Mouse (Mus musculus): ENCODE data around the gene Map1a. TPM values are rescaled to one million over a fixed set of nuclear protein-coding genes. Genes with fewer than 3 reads are reported as not detected.
A peak's percentile ranks its signal among the peaks of the same experiment; 100 is the strongest.

Map1a gene
- polyA plus RNA-seq, 1 experiment from 2014 or later = 22.5 TPM

GRCm38 (mm10) chr2:121294182-121294581, 4.8 kb downstream of the Map1a start:
- peak overlapping the region; percentile 83 for H3K27ac ChIP-seq
- peak overlapping the region; percentile 54 for H3K4me3 ChIP-seq
- peaks cover 1% of the 10 kb centered on the region; the same call in 1 of the 2 replicates for H3K36me3 ChIP-seq (replicated peaks)
- WGBS = 36% methylated on average over 4 of the region's 4 CpGs
- H3K9ac ChIP-seq = peak overlapping the region; percentile 56; the same call in 1 of the 2 replicates
- H3K4me2 ChIP-seq = peak overlapping the region; percentile 93
- H3K9me3 ChIP-seq = no peaks in the 10 kb centered on the region
- no peaks in the 10 kb centered on the region for H3K27me3 ChIP-seq (replicated peaks)
- no peak for ATAC-seq (replicated peaks)
- H3K4me1 ChIP-seq = peaks cover 64% of the 10 kb centered on the region

- peak overlapping the region; percentile 56 for H3K9ac ChIP-seq
- H3K4me2 ChIP-seq = peak overlapping the region; percentile 93
- peak; percentile 87 for ATAC-seq (replicated peaks)
- H3K9me3 ChIP-seq = no peaks in the 10 kb centered on the region
- H3K27ac ChIP-seq = peak overlapping the region; percentile 83
- H3K4me1 ChIP-seq = peaks cover 60% of the 10 kb centered on the region
- H3K27me3 ChIP-seq (replicated peaks) = no peaks in the 10 kb centered on the region
- WGBS = 1% methylated on average over 18 of the region's 18 CpGs
- H3K4me3 ChIP-seq = peak overlapping the region; percentile 54
- H3K36me3 ChIP-seq (replicated peaks) = peaks cover 8% of the 10 kb centered on the region; the same call in 1 of the 2 replicates
Measured at GRCm38 (mm10) chr2:121294753-121295607, 5.6 kb downstream of the Map1a start.

GRCm38 (mm10) chr2:121295608-121296571, 6.5 kb downstream of the Map1a start:
- H3K9ac ChIP-seq = peak overlapping the region; percentile 56
- peaks cover 52% of the 10 kb centered on the region for H3K4me1 ChIP-seq
- peak overlapping the region; percentile 83 for H3K27ac ChIP-seq
- H3K4me2 ChIP-seq = peak overlapping the region; percentile 93
- H3K4me3 ChIP-seq = peak overlapping the region; percentile 54
- 2% methylated on average over 15 of the region's 15 CpGs for WGBS
- peak; percentile 58 for ATAC-seq (replicated peaks)
- H3K9me3 ChIP-seq = no peaks in the 10 kb centered on the region
- H3K36me3 ChIP-seq (replicated peaks) = peaks cover 10% of the 10 kb centered on the region
- no peaks in the 10 kb centered on the region for H3K27me3 ChIP-seq (replicated peaks)

- Histone ChIP-seq H3K27ac (peak overlapping the region; percentile 83), H3K4me2 (peak overlapping the region; percentile 93), H3K27me3 (replicated peaks) (no peaks in the 10 kb centered on the region), H3K4me3 (peak overlapping the region; percentile 54), H3K9ac (peak overlapping the region; percentile 56), H3K4me1 (peaks cover 49% of the 10 kb centered on the region), H3K36me3 (replicated peaks) (peaks cover 17% of the 10 kb centered on the region), H3K9me3 (no peaks in the 10 kb centered on the region)
- ATAC-seq (replicated peaks) = no peak
- WGBS = 8% methylated on average over 6 of the region's 6 CpGs
Measured at GRCm38 (mm10) chr2:121296754-121297231, 7.4 kb downstream of the Map1a start.

- Histone ChIP-seq H3K27ac (no peak overlapping the region), H3K4me1 (peaks cover 49% of the 10 kb centered on the region)
Measured at GRCm38 (mm10) chr2:121297701-121298100, 8.3 kb downstream of the Map1a start.

GRCm38 (mm10) chr2:121298131-121298530, 8.7 kb downstream of the Map1a start:
- H3K4me3 ChIP-seq = no peak overlapping the region
- H3K9ac ChIP-seq = no peak overlapping the region
- 7% methylated on average over 8 of the region's 8 CpGs for WGBS

More at GRCm38 (mm10) chr2:121297701-121298100, 8.3 kb downstream of the Map1a start:
- H3K9me3 ChIP-seq = no peaks in the 10 kb centered on the region
- no peak for ATAC-seq (replicated peaks)
- H3K9ac ChIP-seq = no peak overlapping the region
- WGBS = 13% methylated on average over 9 of the region's 9 CpGs
- peaks cover 26% of the 10 kb centered on the region for H3K36me3 ChIP-seq (replicated peaks)
- H3K4me3 ChIP-seq = no peak overlapping the region
- no peaks in the 10 kb centered on the region for H3K27me3 ChIP-seq (replicated peaks)
- H3K4me2 ChIP-seq = peak overlapping the region; percentile 93

GRCm38 (mm10) chr2:121299471-121299870, 10.1 kb downstream of the Map1a start:
- H3K27me3 ChIP-seq (replicated peaks) = no peaks in the 10 kb centered on the region
- ATAC-seq (replicated peaks) = no peak
- no peak overlapping the region for H3K4me3 ChIP-seq
- peaks cover 38% of the 10 kb centered on the region for H3K4me1 ChIP-seq
- WGBS = 91% methylated on average over 17 of the region's 17 CpGs
- no peak overlapping the region for H3K4me2 ChIP-seq
- peaks cover 37% of the 10 kb centered on the region for H3K36me3 ChIP-seq (replicated peaks)
- H3K27ac ChIP-seq = no peak overlapping the region
- no peak overlapping the region for H3K9ac ChIP-seq
- no peaks in the 10 kb centered on the region for H3K9me3 ChIP-seq

More at GRCm38 (mm10) chr2:121298131-121298530, 8.7 kb downstream of the Map1a start:
- Histone ChIP-seq H3K4me2 (peak overlapping the region; percentile 93), H3K36me3 (replicated peaks) (peaks cover 29% of the 10 kb centered on the region), H3K27me3 (replicated peaks) (no peaks in the 10 kb centered on the region), H3K27ac (no peak overlapping the region), H3K4me1 (peaks cover 49% of the 10 kb centered on the region), H3K9me3 (no peaks in the 10 kb centered on the region)
- no peak for ATAC-seq (replicated peaks)

GRCm38 (mm10) chr2:121300036-121300435, 10.6 kb downstream of the Map1a start:
- Histone ChIP-seq H3K9ac (no peak overlapping the region), H3K27ac (no peak overlapping the region), H3K4me3 (no peak overlapping the region), H3K4me1 (peaks cover 32% of the 10 kb centered on the region), H3K36me3 (replicated peaks) (peaks cover 38% of the 10 kb centered on the region), H3K4me2 (no peak overlapping the region), H3K27me3 (replicated peaks) (no peaks in the 10 kb centered on the region), H3K9me3 (no peaks in the 10 kb centered on the region)
- no peak for ATAC-seq (replicated peaks)
- 92% methylated on average over 10 of the region's 10 CpGs for WGBS

- H3K27me3 ChIP-seq (replicated peaks) = no peaks in the 10 kb centered on the region
- H3K36me3 ChIP-seq (replicated peaks) = peaks cover 29% of the 10 kb centered on the region
- H3K9ac ChIP-seq = no peak overlapping the region
- 0 out of 2 replicates have a peak, but pooled peaks have one; percentile 58 for ATAC-seq (replicated peaks)
- no peaks in the 10 kb centered on the region for H3K4me1 ChIP-seq
- H3K9me3 ChIP-seq = no peaks in the 10 kb centered on the region
- H3K4me3 ChIP-seq = no peak overlapping the region
- 55% methylated on average over 5 of the region's 5 CpGs for WGBS
- H3K27ac ChIP-seq = no peak overlapping the region
- no peak overlapping the region for H3K4me2 ChIP-seq
Measured at GRCm38 (mm10) chr2:121308997-121309416, 19.6 kb downstream of the Map1a start.

GRCm38 (mm10) chr2:121316278-121316677, 26.9 kb downstream of the Map1a start:
- Histone ChIP-seq H3K4me3 (no peak overlapping the region), H3K27ac (no peak overlapping the region), H3K9ac (no peak overlapping the region), H3K4me2 (no peak overlapping the region), H3K27me3 (replicated peaks) (no peaks in the 10 kb centered on the region), H3K9me3 (no peaks in the 10 kb centered on the region), H3K4me1 (no peaks in the 10 kb centered on the region), H3K36me3 (replicated peaks) (peaks cover 20% of the 10 kb centered on the region)
- ATAC-seq (replicated peaks) = no peak
- 75% methylated on average over 8 of the region's 8 CpGs for WGBS

GRCm38 (mm10) chr2:121323041-121323440, 33.6 kb downstream of the Map1a start:
- Histone ChIP-seq H3K9me3 (no peaks in the 10 kb centered on the region), H3K27me3 (replicated peaks) (no peaks in the 10 kb centered on the region), H3K4me1 (no peaks in the 10 kb centered on the region), H3K36me3 (replicated peaks) (peaks cover 11% of the 10 kb centered on the region), H3K4me3 (no peak overlapping the region), H3K4me2 (no peak overlapping the region), H3K9ac (no peak overlapping the region), H3K27ac (no peak overlapping the region)
- 87% methylated on average over 10 of the region's 10 CpGs for WGBS
- no peak for ATAC-seq (replicated peaks)
